Mouse (Mus musculus) layer of hippocampus, postnatal 25 days (tissue): ENCODE results near the gene Gm14305. TPM values are rescaled to one million over a fixed set of nuclear protein-coding genes. Genes with fewer than 3 reads are reported as not detected.
"Not testable (repeated sequence)": the region's sequence is repeated elsewhere in the genome, so short reads cannot be mapped to it uniquely, and the experiment has no call there.

Source experiments
- DNase-seq, 2 experiments: peaks; one replicate each; pipeline ENCODE4 v3.0.0; 2022; ENCODE audit warnings: mixed read lengths in 2 of 2, low spot score in 1 of 2; ENCODE audit errors: extremely low spot score in 1 of 2
- total RNA-seq, 2 experiments: library from RNA; stranded (reverse); gene quantifications; 2 replicates each; pipeline ENCODE4 v1.2.3; 2021

The Gm14305 gene
- 10 to 100 TPM; 33.8 to 37.0 TPM for total RNA-seq

- DNase-seq = peak in 1 of 2 experiments; percentile 5
Measured at GRCm38 (mm10) chr2:176708051-176708450, at the start of gene Gm14305. Gene Gm14305 (plus strand): TSS chr2:176708328.

- DNase-seq = not testable (repeated sequence)
Measured at GRCm38 (mm10) chr2:176670222-176670621, 37.9 kb upstream of the Gm14305 start, which contains the start of gene Zfp973. Gene Zfp973 (plus strand): TSS chr2:176670522.

Other genes starting within 250 kb of the Gm14305 start
- gene Gm14434, start 221.5 kb upstream of the Gm14305 start, total RNA-seq = not detected
- not detected for gene Zfp967, start 187.3 kb upstream of the Gm14305 start, total RNA-seq
- 10 to 100 TPM; 13.2 to 18.0 TPM for gene Gm14308, start 72.0 kb upstream of the Gm14305 start, total RNA-seq
- 10 to 100 TPM; 11.9 to 12.6 TPM for gene Zfp973, start 37.8 kb upstream of the Gm14305 start, total RNA-seq
- 10 to 100 TPM; 18.8 to 24.2 TPM for gene Gm14295, start 90.3 kb downstream of the Gm14305 start, total RNA-seq
- gene Gm14408, start 122.8 kb downstream of the Gm14305 start, total RNA-seq = not detected
- gene Gm14296, start 219.5 kb downstream of the Gm14305 start, total RNA-seq = 10 to 100 TPM; 19.0 to 20.6 TPM